Mouse (Mus musculus): ENCODE data around the gene Cyb5r2. TPM values are rescaled to one million over a fixed set of nuclear protein-coding genes. Genes with fewer than 3 reads are reported as not detected.

The Cyb5r2 gene
- polyA plus RNA-seq, 1 experiment from 2014 or later = 0.14 TPM

Other genes with a start within 250 kb of the Cyb5r2 start
- gene Olfml1, start 190.6 kb downstream of the Cyb5r2 start, polyA plus RNA-seq (2014; fragmentation: Nextera tagmentation; extraction: Ambion mirVana) = 10.7 and 11.4 TPM in 2 replicates
- gene Ppfibp2, start 162.8 kb downstream of the Cyb5r2 start, polyA plus RNA-seq (2014; fragmentation: Nextera tagmentation; extraction: Ambion mirVana) = 5.0 and 5.1 TPM in 2 replicates
- not detected in 2 replicates for gene 5330417H12Rik, start 132.9 kb downstream of the Cyb5r2 start, polyA plus RNA-seq (2014; fragmentation: Nextera tagmentation; extraction: Ambion mirVana)
- not detected in 2 replicates for gene Ovch2, start 43.2 kb upstream of the Cyb5r2 start, polyA plus RNA-seq (2014; fragmentation: Nextera tagmentation; extraction: Ambion mirVana)
- gene Olfr467, start 54.2 kb upstream of the Cyb5r2 start, polyA plus RNA-seq (2014; fragmentation: Nextera tagmentation; extraction: Ambion mirVana) = not detected in 2 replicates
- gene Olfr469, start 67.5 kb upstream of the Cyb5r2 start, polyA plus RNA-seq (2014; fragmentation: Nextera tagmentation; extraction: Ambion mirVana) = not detected in 2 replicates
- not detected in 2 replicates for gene Olfr470, start 89.5 kb upstream of the Cyb5r2 start, polyA plus RNA-seq (2014; fragmentation: Nextera tagmentation; extraction: Ambion mirVana)
- gene Olfr472, start 139.9 kb upstream of the Cyb5r2 start, polyA plus RNA-seq (2014; fragmentation: Nextera tagmentation; extraction: Ambion mirVana) = not detected in 2 replicates
- not detected in 2 replicates for gene Olfr473, start 172.4 kb upstream of the Cyb5r2 start, polyA plus RNA-seq (2014; fragmentation: Nextera tagmentation; extraction: Ambion mirVana)
- not detected in 2 replicates for gene Olfr474, start 196.6 kb upstream of the Cyb5r2 start, polyA plus RNA-seq (2014; fragmentation: Nextera tagmentation; extraction: Ambion mirVana)
- not detected in 2 replicates for gene Olfr476, start 206.8 kb upstream of the Cyb5r2 start, polyA plus RNA-seq (2014; fragmentation: Nextera tagmentation; extraction: Ambion mirVana)
- gene Olfr477, start 228.7 kb upstream of the Cyb5r2 start, polyA plus RNA-seq (2014; fragmentation: Nextera tagmentation; extraction: Ambion mirVana) = not detected in 2 replicates

All from hindbrain, embryonic 11.5 days (tissue).